Mouse (Mus musculus) limb, embryonic 11.5 days (tissue): ENCODE results near the gene Cyb561. TPM values are rescaled to one million over a fixed set of nuclear protein-coding genes. Genes with fewer than 3 reads are reported as not detected.

Experiments
- ATAC-seq: fragments of 200-750 bp; cut with Nextera tagmentation; 2 replicates; pipeline ENCODE4 v1.8.0; 2017; ENCODE audit warnings: low read depth; ENCODE audit not compliant: insufficient number of reproducible peaks, low FRiP score, low TSS enrichment
- DNase-seq: peaks from one replicate; pipeline ENCODE4 v3.0.0-alpha.2; 2015; ENCODE audit warnings: low spot score
- H3K27ac ChIP-seq: fragments of 300-500 bp; sonication (generic); replicated peaks from 2 replicates; pipeline ENCODE4 v1.5.1; 2014; ENCODE audit warnings: low read depth, mild to moderate bottlenecking, low read length
- H3K27me3 ChIP-seq: fragments of 300-500 bp; sonication (generic); 2 replicates; pipeline ENCODE4 v1.6.1; 2014; ENCODE audit warnings: mild to moderate bottlenecking, low read length, mixed read lengths; ENCODE audit not compliant: control insufficient read depth, insufficient read depth
- H3K36me3 ChIP-seq: fragments of 300-500 bp; sonication (generic); 2 replicates; pipeline ENCODE4 v1.6.1; 2014; ENCODE audit warnings: mild to moderate bottlenecking, low read length, moderate library complexity, mixed read lengths; ENCODE audit not compliant: control insufficient read depth, insufficient read depth
- H3K4me1 ChIP-seq: fragments of 300-500 bp; sonication (generic); 2 replicates; pipeline ENCODE4 v1.6.1; 2014; ENCODE audit warnings: low read length, mixed read lengths; ENCODE audit not compliant: control insufficient read depth, insufficient read depth
- H3K4me2 ChIP-seq: fragments of 300-500 bp; sonication (generic); 2 replicates; pipeline ENCODE4 v1.6.1; 2014; ENCODE audit warnings: low read depth, mild to moderate bottlenecking, moderate library complexity; ENCODE audit not compliant: severe bottlenecking
- H3K4me3 ChIP-seq: fragments of 300-500 bp; sonication (generic); 2 replicates; pipeline ENCODE4 v1.5.1; 2014; ENCODE audit warnings: low read depth, low read length
- H3K9ac ChIP-seq: fragments of 300-500 bp; sonication (generic); 2 replicates; pipeline ENCODE4 v1.6.1; 2014; ENCODE audit warnings: mild to moderate bottlenecking, low read length
- H3K9me3 ChIP-seq: fragments of 300-500 bp; sonication (generic); 2 replicates; pipeline ENCODE4 v1.6.1; 2016; ENCODE audit warnings: low read length; ENCODE audit not compliant: control insufficient read depth
- WGBS: fragments of 180-500 bp; shearing (Covaris S2); extraction: QIAGEN DNeasy Blood & Tissue Kit; methylation state at CpG from one replicate; pipeline ENCODE4 v1.1.7; 2014; 5-methylcytosine and 5-hydroxymethylcytosine counted together
- polyA plus RNA-seq: library from polyadenylated mRNA; unstranded; fragments of >200 nt; fragmentation: Nextera tagmentation; extraction: Ambion mirVana; gene quantifications from 2 replicates; pipeline ENCODE4 v1.2.1, GENCODE M21; 2014

Gene Cyb561
- polyA plus RNA-seq, 1 experiment from 2014 or later = 8.7 TPM

DNA sequence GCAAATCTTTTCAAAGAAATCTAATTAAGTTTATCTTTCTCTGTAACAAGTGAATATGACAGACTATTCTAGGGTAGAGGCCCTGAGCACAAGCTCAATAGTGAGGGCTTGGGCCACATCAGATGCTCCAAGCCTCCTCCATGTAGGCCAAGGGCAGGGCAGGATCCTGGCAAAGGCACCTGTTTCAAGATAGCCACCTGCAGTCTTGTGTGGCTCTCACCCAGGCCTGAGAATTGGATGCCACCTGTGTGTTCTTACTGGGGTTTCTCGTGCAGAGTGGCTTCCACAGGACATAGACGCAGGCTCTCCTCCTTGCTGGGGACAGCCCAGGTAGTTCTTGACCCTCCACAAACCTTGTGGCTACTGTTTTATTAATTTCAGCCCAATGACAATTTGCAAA lies 25.1 kb upstream of the Cyb561 start:
- H3K36me3 ChIP-seq = no peaks in the 10 kb centered on the region
- ATAC-seq (no peak), DNase-seq (no peak)
- H3K4me1 ChIP-seq = no peaks in the 10 kb centered on the region
- H3K27me3 ChIP-seq = no peaks in the 10 kb centered on the region
- no peak overlapping the region for H3K4me3 ChIP-seq
- no peaks in the 10 kb centered on the region for H3K9me3 ChIP-seq
- no peak overlapping the region for H3K9ac ChIP-seq
- WGBS = 77% methylated on average over 2 of the region's 2 CpGs
- no peak overlapping the region for H3K4me2 ChIP-seq
- no peak overlapping the region for H3K27ac ChIP-seq

DNA sequence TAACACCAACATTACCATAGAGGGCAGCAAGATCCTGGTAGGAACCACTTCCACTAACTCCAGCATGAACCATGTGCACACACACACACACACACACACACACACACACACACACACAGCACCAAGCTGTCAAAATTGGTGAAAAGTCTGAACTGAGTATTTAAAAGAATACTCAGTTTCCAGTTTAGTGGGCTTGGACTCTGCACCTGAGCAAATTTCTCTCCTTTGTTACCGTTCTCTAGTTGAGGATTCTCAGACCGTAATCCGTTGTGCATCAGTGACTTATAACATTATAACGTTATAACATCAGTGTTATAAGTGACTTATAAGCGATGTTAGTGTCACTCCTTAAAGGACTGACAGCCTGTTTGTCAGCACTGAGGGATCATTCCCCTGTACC lies 22.5 kb upstream of the Cyb561 start:
- no peaks in the 10 kb centered on the region for H3K27me3 ChIP-seq

DNA sequence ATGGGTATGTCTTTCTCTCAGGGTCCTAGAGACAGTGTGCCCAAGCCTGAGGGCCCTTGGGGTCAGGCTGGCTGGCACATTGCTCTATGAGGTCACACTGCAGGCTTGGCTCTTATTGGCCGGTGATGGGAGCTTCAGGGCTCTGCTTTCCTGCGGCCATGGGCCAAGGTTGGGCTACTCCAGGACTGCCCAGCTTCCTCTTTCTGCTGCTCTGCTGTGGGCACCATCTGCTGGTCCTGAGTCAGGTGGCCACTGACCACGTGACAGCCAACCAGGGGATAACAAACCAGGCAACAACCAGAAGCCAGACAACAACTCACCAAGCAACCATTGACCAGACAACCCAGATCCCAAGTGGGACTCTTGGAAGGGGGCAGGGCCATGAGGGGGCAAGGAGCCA lies 21.9 kb upstream of the Cyb561 start:
- 73% methylated on average over 3 of the region's 3 CpGs for WGBS
- H3K27me3 ChIP-seq = no peaks in the 10 kb centered on the region; the same call in 1 of the 2 replicates

More for the DNA sequence above, 22.5 kb upstream of the Cyb561 start:
- ATAC-seq (no peak), DNase-seq (no peak)
- Histone ChIP-seq H3K27ac (no peak overlapping the region), H3K9me3 (no peaks in the 10 kb centered on the region), H3K9ac (no peak overlapping the region), H3K4me1 (no peaks in the 10 kb centered on the region), H3K4me3 (no peak overlapping the region), H3K36me3 (no peaks in the 10 kb centered on the region), H3K4me2 (no peak overlapping the region)
- 87% methylated on average over 5 of the region's 5 CpGs for WGBS

DNA sequence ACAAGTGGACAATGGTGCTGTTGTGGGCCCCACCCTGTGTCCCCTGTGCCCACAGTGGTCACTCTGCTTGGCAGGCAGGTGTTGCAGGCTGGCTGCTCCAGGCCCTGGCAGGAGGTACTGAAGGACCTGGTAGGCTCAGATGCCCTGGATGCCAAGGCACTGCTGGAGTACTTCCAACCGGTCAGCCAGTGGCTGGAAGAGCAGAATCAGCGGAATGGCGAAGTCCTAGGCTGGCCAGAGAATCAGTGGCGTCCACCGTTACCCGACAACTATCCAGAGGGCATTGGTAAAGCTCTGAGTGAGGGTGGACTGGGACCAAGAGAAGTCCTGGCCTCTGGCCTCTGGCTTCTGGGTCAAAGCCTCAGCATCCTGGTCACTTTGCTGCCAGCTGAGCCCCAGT lies 21.5 kb upstream of the Cyb561 start:
- Histone ChIP-seq H3K4me3 (no peak overlapping the region), H3K27ac (no peak overlapping the region), H3K36me3 (no peaks in the 10 kb centered on the region), H3K4me2 (no peak overlapping the region), H3K9ac (no peak overlapping the region), H3K27me3 (no peaks in the 10 kb centered on the region; the same call in 1 of the 2 replicates), H3K9me3 (no peaks in the 10 kb centered on the region), H3K4me1 (no peaks in the 10 kb centered on the region)
- WGBS = 94% methylated on average over 6 of the region's 6 CpGs
- DNase-seq (no peak), ATAC-seq (no peak)

More for the DNA sequence above, 21.9 kb upstream of the Cyb561 start:
- Histone ChIP-seq H3K9ac (no peak overlapping the region), H3K27ac (no peak overlapping the region), H3K4me1 (no peaks in the 10 kb centered on the region), H3K36me3 (no peaks in the 10 kb centered on the region), H3K4me3 (no peak overlapping the region), H3K4me2 (no peak overlapping the region), H3K9me3 (no peaks in the 10 kb centered on the region)
- DNase-seq (no peak), ATAC-seq (no peak; the same call in 1 of the 2 replicates)

DNA sequence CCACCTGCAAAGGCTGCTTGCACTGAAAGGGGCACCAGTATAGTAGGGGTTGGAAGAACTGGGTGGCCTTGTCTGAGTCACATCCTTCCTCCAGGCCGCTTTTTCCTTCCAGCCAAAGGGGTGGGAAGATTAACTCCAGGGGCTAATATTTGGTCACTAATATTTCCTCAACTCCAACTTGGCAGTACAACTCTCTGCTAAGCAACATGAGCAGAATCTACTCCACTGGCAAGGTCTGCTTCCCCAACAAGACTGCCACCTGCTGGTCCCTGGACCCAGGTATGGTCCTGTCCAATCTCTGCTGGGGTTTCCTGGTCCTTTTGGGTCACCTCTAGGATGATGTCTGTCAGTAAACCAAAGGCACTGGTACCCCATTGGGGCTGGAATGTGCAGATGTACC lies 16.4 kb upstream of the Cyb561 start:
- H3K27ac ChIP-seq = no peak overlapping the region
- no peaks in the 10 kb centered on the region for H3K36me3 ChIP-seq
- no peaks in the 10 kb centered on the region for H3K9me3 ChIP-seq
- no peak overlapping the region for H3K9ac ChIP-seq
- peaks cover 4% of the 10 kb centered on the region; the same call in 1 of the 2 replicates for H3K4me1 ChIP-seq
- no peak overlapping the region for H3K4me3 ChIP-seq
- DNase-seq (peak; percentile 37), ATAC-seq (no peak)
- WGBS = 39% methylated on average over 1 of the region's 1 CpGs
- H3K27me3 ChIP-seq = peaks cover 30% of the 10 kb centered on the region
- no peak overlapping the region for H3K4me2 ChIP-seq

DNA sequence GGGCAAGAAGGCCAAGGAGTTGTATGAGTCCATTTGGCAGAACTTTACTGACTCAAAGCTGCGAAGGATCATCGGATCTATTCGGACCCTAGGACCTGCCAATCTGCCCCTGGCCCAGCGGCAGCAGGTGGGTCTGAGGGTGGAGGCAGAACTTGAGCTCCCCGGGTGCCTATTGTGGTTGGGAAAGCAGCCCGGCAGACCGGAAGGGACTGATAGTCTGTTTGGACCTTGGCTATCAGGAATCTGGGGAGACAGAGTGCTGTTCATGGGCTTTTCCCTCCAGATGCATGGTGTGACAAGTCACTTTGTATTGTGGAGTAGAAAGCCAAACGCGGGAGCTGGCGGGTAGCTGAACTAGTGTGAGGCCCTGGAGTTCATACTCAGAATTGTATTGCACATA lies 15.8 kb upstream of the Cyb561 start:
- 59% methylated on average over 10 of the region's 10 CpGs for WGBS
- H3K27me3 ChIP-seq = peaks cover 30% of the 10 kb centered on the region
- no peak overlapping the region for H3K4me2 ChIP-seq
- H3K4me1 ChIP-seq = peaks cover 4% of the 10 kb centered on the region; the same call in 1 of the 2 replicates
- H3K4me3 ChIP-seq = no peak overlapping the region
- DNase-seq = no peak
- H3K36me3 ChIP-seq = no peaks in the 10 kb centered on the region
- ATAC-seq = no peak
- H3K9ac ChIP-seq = no peak overlapping the region
- no peak overlapping the region for H3K27ac ChIP-seq
- H3K9me3 ChIP-seq = no peaks in the 10 kb centered on the region

DNA sequence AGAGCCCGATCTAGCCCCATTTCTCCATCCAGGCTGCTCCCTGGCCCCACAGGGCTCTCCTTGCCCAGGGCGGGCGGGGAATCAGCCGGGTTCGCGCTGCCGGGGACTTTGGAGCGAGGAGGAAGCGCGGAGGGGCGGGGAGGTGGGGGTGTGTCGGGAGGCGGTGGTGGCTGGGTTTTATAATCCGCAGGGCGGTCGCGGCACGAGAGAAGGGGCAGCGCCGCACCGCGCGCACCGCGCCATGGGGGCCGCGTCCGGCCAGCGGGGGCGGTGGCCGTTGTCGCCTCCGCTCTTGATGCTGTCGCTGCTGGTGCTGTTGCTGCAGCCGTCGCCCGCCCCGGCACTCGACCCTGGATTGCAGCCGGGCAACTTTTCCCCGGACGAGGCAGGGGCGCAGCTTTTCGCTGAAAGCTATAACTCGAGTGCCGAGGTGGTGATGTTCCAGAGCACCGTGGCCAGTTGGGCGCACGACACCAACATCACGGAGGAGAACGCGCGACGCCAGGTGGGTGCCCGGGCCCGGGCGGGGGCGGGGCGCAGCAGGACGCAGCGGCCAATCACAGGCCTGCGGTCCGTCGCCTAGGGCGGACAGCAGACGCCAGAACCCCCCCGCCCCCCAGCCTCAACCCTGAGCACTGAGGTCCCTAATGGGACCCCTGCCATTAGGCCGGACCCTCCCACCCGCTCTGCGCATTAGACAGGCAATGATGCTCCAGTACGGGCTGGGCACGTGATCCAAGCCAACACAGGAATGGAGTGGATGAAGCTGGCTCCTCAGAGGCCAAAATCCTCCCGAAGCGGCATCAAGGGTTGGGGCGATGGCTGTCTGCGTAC lies 14.8 kb upstream of the Cyb561 start, which contains the start of gene Ace:
TSS of gene Ace (plus strand) at position 205 of the 834 bp plus-strand sequence.
- Histone ChIP-seq H3K4me3 (peak within 1 kb of the TSS; percentile 31), H3K36me3 (no peaks in the 10 kb centered on the region), H3K9me3 (no peaks in the 10 kb centered on the region), H3K27ac (no peak within 1 kb of the TSS), H3K27me3 (peaks cover 30% of the 10 kb centered on the region), H3K4me1 (peaks cover 4% of the 10 kb centered on the region; the same call in 1 of the 2 replicates), H3K9ac (peak within 1 kb of the TSS; percentile 55), H3K4me2 (peak within 1 kb of the TSS; percentile 69)
- peak; percentile 48 for ATAC-seq
- under 1% methylated on average over 67 of the region's 76 CpGs for WGBS
- DNase-seq = peak; percentile 49

DNA sequence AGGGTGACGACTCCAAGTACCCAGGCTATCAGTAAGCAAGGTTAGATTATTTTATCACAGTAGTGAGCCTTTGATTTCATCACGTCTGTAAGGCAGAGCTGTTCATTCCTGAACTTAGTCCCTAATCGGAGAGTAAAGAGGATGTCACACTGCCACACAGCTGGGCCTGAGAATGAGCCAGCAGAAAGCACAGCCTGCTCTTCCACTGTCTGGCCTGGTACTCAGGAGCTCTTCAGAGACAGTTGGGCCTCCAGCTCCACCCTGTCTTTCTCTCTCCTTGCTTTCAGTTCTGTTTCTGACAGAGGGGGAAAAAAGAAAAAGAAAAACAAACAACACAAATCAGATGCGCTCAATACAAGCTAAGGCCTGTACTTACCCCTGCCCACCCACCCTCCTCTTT lies 13.2 kb upstream of the Cyb561 start:
- peaks cover 30% of the 10 kb centered on the region for H3K27me3 ChIP-seq
- H3K27ac ChIP-seq = no peak overlapping the region
- H3K4me1 ChIP-seq = peaks cover 4% of the 10 kb centered on the region; the same call in 1 of the 2 replicates
- H3K4me3 ChIP-seq = no peak overlapping the region
- no peak overlapping the region for H3K9ac ChIP-seq
- WGBS = 75% methylated on average over 4 of the region's 4 CpGs
- H3K9me3 ChIP-seq = no peaks in the 10 kb centered on the region
- H3K36me3 ChIP-seq = no peaks in the 10 kb centered on the region
- DNase-seq = no peak
- H3K4me2 ChIP-seq = no peak overlapping the region
- no peak for ATAC-seq
